Comparison of ENCODE assay signal across 12 mouse cellular contexts in the genomic region with DNA sequence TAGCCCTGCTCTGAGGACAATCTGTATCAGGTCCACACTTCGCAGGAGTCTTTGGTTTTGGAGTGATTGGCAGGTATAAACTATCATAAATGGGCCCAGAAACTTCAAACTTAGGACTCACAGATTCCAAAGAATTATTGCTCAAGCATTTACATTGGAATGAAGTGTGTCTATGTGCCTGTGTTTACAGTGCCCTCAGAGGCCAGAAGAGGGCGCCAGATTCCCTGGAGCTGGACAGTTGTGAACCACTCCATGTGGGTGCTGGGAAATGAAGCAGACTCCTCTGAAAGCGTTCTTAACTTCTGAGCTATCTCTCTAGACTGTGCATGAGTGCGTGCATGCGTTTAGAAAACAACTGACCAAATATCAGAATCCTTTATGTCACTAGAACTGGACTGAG. TPM values are rescaled to one million over a fixed set of nuclear protein-coding genes. Genes with fewer than 3 reads are reported as not detected.
DNase-seq lines count a peak whose midpoint lies in the region; ATAC-seq and TF ChIP-seq lines count a peak whose summit lies in the region.
"Had no signal": no experiment of that assay in that cellular context is flagged by ENCODE, and none has a peak within 500 bp of the region (broad histone marks: within the 10 kb centered on the region; RNA-seq: fewer than 3 reads in every experiment).

No protein-coding gene starts in this region.

- H3K36me3 ChIP-seq in forebrain, embryonic 14.5 days (ENCODE audit: control insufficient read depth, insufficient read depth, low read length): no peaks in the 10 kb centered on the region
- no peaks in the 10 kb centered on the region for H3K36me3 ChIP-seq in forebrain, embryonic 15.5 days
- H3K36me3 ChIP-seq in limb, embryonic 11.5 days (ENCODE audit: control insufficient read depth, insufficient read depth, low read length): no peaks in the 10 kb centered on the region
- no peaks in the 10 kb centered on the region for H3K36me3 ChIP-seq in limb, embryonic 10.5 days
- no peaks in the 10 kb centered on the region for H3K36me3 ChIP-seq in ES-Bruce4 (ENCODE audit: control insufficient read depth, insufficient read depth, low read length, poor library complexity, severe bottlenecking)

- H3K27me3 ChIP-seq in forebrain, embryonic 14.5 days (replicated peaks; ENCODE audit: control insufficient read depth, insufficient read depth, low read length): peaks cover 5% of the 10 kb centered on the region; the same call in 1 of the 2 replicates
- H3K27me3 ChIP-seq in forebrain, embryonic 15.5 days: peaks cover 2% of the 10 kb centered on the region; the same call in 1 of the 2 replicates
- H3K27me3 ChIP-seq in limb, embryonic 11.5 days (ENCODE audit: control insufficient read depth, insufficient read depth, low read length): no peaks in the 10 kb centered on the region
- no peaks in the 10 kb centered on the region for H3K27me3 ChIP-seq in limb, embryonic 10.5 days (ENCODE audit: low read depth, poor library complexity, severe bottlenecking)
- H3K27me3 ChIP-seq in ES-Bruce4 (ENCODE audit: control insufficient read depth, insufficient read depth, low read length, poor library complexity, severe bottlenecking): no peaks in the 10 kb centered on the region

- H3K4me1 ChIP-seq in forebrain, embryonic 14.5 days (ENCODE audit: control insufficient read depth, insufficient read depth, low read length): peaks cover 3% of the 10 kb centered on the region; the same call in 1 of the 2 replicates
- peaks cover 12% of the 10 kb centered on the region; the same call in 1 of the 2 replicates for H3K4me1 ChIP-seq in forebrain, embryonic 15.5 days
- H3K4me1 ChIP-seq in limb, embryonic 11.5 days (ENCODE audit: control insufficient read depth, insufficient read depth, low read length): peaks cover 3% of the 10 kb centered on the region; the same call in 1 of the 2 replicates
- peaks cover 26% of the 10 kb centered on the region for H3K4me1 ChIP-seq in limb, embryonic 10.5 days
- no peaks in the 10 kb centered on the region for H3K4me1 ChIP-seq in ES-Bruce4 (ENCODE audit: control insufficient read depth, insufficient read depth, low read length)

- no peak overlapping the region for H3K4me2 ChIP-seq in forebrain, embryonic 14.5 days (ENCODE audit: low read length)
- no peak overlapping the region for H3K4me2 ChIP-seq in forebrain, embryonic 15.5 days (replicated peaks)
- H3K4me2 ChIP-seq in limb, embryonic 11.5 days (ENCODE audit: low read depth, severe bottlenecking): no peak overlapping the region

- H3K9me3 ChIP-seq in forebrain, embryonic 14.5 days (replicated peaks; ENCODE audit: control insufficient read depth, low read length): no peaks in the 10 kb centered on the region; the same call in 1 of the 2 replicates
- H3K9me3 ChIP-seq in forebrain, embryonic 15.5 days: no peaks in the 10 kb centered on the region
- peaks cover 3% of the 10 kb centered on the region; the same call in 1 of the 2 replicates for H3K9me3 ChIP-seq in limb, embryonic 11.5 days (ENCODE audit: control insufficient read depth, low read length)
- peaks cover 3% of the 10 kb centered on the region; the same call in 1 of the 2 replicates for H3K9me3 ChIP-seq in limb, embryonic 10.5 days (replicated peaks)
- H3K9me3 ChIP-seq in ES-Bruce4 (replicated peaks; ENCODE audit: control insufficient read depth, insufficient read depth, low read length, poor library complexity, severe bottlenecking): no peaks in the 10 kb centered on the region

- H3K9ac ChIP-seq in forebrain, embryonic 14.5 days (ENCODE audit: low read length): no peak overlapping the region
- H3K9ac ChIP-seq in forebrain, embryonic 15.5 days (replicated peaks): no peak overlapping the region
- H3K9ac ChIP-seq in limb, embryonic 11.5 days (ENCODE audit: low read length): no peak overlapping the region
- H3K9ac ChIP-seq in ES-Bruce4 (ENCODE audit: low read depth, poor library complexity, severe bottlenecking): no peak overlapping the region

- DNase-seq in forebrain, embryonic 14.5 days (ENCODE audit: low spot score): peak; percentile 27
- peak; percentile 70 for DNase-seq in limb, embryonic 11.5 days (ENCODE audit: low spot score)
- DNase-seq in limb, embryonic 10.5 days (ENCODE audit: low spot score): no peak
- no peak for DNase-seq in brain, embryonic 14.5 days (ENCODE audit: low read depth)
- DNase-seq in gastrocnemius, adult 8-10 months (ENCODE audit: low spot score in 2 of 2): no peak

- 42% methylated on average over 5 of the region's 5 CpGs for WGBS in forebrain, embryonic 14.5 days
- WGBS in forebrain, embryonic 15.5 days: 37% methylated on average over 5 of the region's 5 CpGs
- WGBS in limb, embryonic 11.5 days: 44% methylated on average over 5 of the region's 5 CpGs
- WGBS in limb, embryonic 10.5 days: 43% methylated on average over 5 of the region's 5 CpGs

- peak; percentile 86 for TF ChIP-seq CTCF in ES-Bruce4 (IDR thresholded peaks at IDR 0.05; ENCODE audit: low read depth, low read length)
- TF ChIP-seq CTCF in brain, embryonic 14.5 days (IDR thresholded peaks at IDR 0.05; ENCODE audit: borderline replicate concordance, extremely low read depth, insufficient read depth, insufficient read length): peak; percentile 53; the same call in 1 of the 2 replicates

- ATAC-seq in forebrain, embryonic 14.5 days: no peak
- ATAC-seq in forebrain, embryonic 15.5 days (replicated peaks): no peak
- no peak for ATAC-seq in limb, embryonic 11.5 days (ENCODE audit: insufficient number of reproducible peaks, low FRiP score, low TSS enrichment, low read depth)
- no peak for ATAC-seq in inflammation-experienced regulatory T-cells, adult 6 months

- TF ChIP-seq EP300 in ES-Bruce4 (IDR thresholded peaks at IDR 0.05; ENCODE audit: insufficient read depth, low read depth, low read length): no peak

- no peak for TF ChIP-seq POLR2A in ES-Bruce4 (IDR thresholded peaks at IDR 0.05; ENCODE audit: insufficient read depth, low read length)
- TF ChIP-seq POLR2A in brain, embryonic 14.5 days (IDR thresholded peaks at IDR 0.05; ENCODE audit: borderline replicate concordance, extremely low read depth, insufficient read depth, insufficient read length, poor library complexity, severe bottlenecking): no peak

- no peak overlapping the region for H3K27ac ChIP-seq in forebrain, embryonic 14.5 days (ENCODE audit: low read depth, low read length)
- H3K27ac ChIP-seq in forebrain, embryonic 15.5 days (replicated peaks): no peak overlapping the region
- H3K27ac ChIP-seq in limb, embryonic 11.5 days (replicated peaks; ENCODE audit: low read depth, low read length): no peak overlapping the region
- H3K27ac ChIP-seq in limb, embryonic 10.5 days: no peak overlapping the region
- no peak overlapping the region for H3K27ac ChIP-seq in ES-Bruce4 (ENCODE audit: insufficient read depth, low read length)

- no peak overlapping the region for H3K4me3 ChIP-seq in forebrain, embryonic 14.5 days (ENCODE audit: low read depth, low read length)
- H3K4me3 ChIP-seq in forebrain, embryonic 15.5 days: no peak overlapping the region
- no peak overlapping the region for H3K4me3 ChIP-seq in limb, embryonic 11.5 days (ENCODE audit: low read depth, low read length)
- no peak overlapping the region for H3K4me3 ChIP-seq in limb, embryonic 10.5 days
- no peak overlapping the region for H3K4me3 ChIP-seq in ES-Bruce4 (ENCODE audit: low read depth, low read length)

RNA-seq across cellular contexts. Expression of a gene that starts 20.9 kb away (rescaled TPM):
- not detected in 2 replicates for polyA plus RNA-seq in forebrain, embryonic 14.5 days (2014; fragmentation: Nextera tagmentation; extraction: Ambion mirVana)
- polyA plus RNA-seq in forebrain, embryonic 15.5 days (2015; fragmentation: Nextera tagmentation; extraction: Ambion mirVana): 0.14 and 0.17 TPM in 2 replicates
- polyA plus RNA-seq in limb, embryonic 11.5 days (2014; fragmentation: Nextera tagmentation; extraction: Ambion mirVana): not detected in 2 replicates
- not detected in 2 replicates for polyA plus RNA-seq in limb, embryonic 10.5 days (2016; fragmentation: Nextera tagmentation; extraction: Ambion mirVana)
- not detected in 2 replicates for polyA plus RNA-seq in ES-Bruce4 (2011; ENCODE audit: insufficient read depth, insufficient read length, low read depth, missing spikeins)
- 0.24 and 0.30 TPM in 2 replicates for polyA plus RNA-seq in brain, embryonic 14.5 days (2012; rRNA removed)
- polyA plus RNA-seq in inflammation-experienced regulatory T-cells, adult 6 months (2017; shearing (Covaris generic)): not detected
- total RNA-seq in gastrocnemius, adult 8-10 months (2022): not detected
- total RNA-seq: heart, postnatal 25 days had no signal
- polyA plus RNA-seq: C2C12; lung, embryonic 16.5 days; stomach, embryonic 14.5 days had no signal

Comparison
In these comparisons a context has a peak if more than half of its experiments do, and no peak if none do; other contexts are left out.
1. DNase-seq: peak in forebrain, embryonic 14.5 days (single experiment) and limb, embryonic 11.5 days (single experiment); none in limb, embryonic 10.5 days (single experiment), brain, embryonic 14.5 days (single experiment) and gastrocnemius, adult 8-10 months (0 of 2).